Mouse (Mus musculus): Measurements from ENCODE around the gene Fam198a. TPM values are rescaled to one million over a fixed set of nuclear protein-coding genes. Genes with fewer than 3 reads are reported as not detected.
A peak's percentile ranks its signal among the peaks of the same experiment; 100 is the strongest.

The Fam198a gene
- 6.7 and 7.3 TPM in 2 replicates for polyA plus RNA-seq (2012; rRNA removed)

GRCm38 (mm10) chr9:121950418-121951113, at the start of gene Fam198a:
TSS of gene Fam198a (plus strand) at chr9:121950988.
- DNase-seq (ENCODE audit: low spot score) = peak; percentile 43

- DNase-seq (ENCODE audit: low spot score) = peak; percentile 18
Measured at GRCm38 (mm10) chr9:121901710-121902700, 48.8 kb upstream of the Fam198a start.

GRCm38 (mm10) chr9:121903476-121904305, 47.1 kb upstream of the Fam198a start:
- DNase-seq (ENCODE audit: low spot score) = peak; percentile 13

- DNase-seq (ENCODE audit: low spot score) = no peak
Measured at GRCm38 (mm10) chr9:121904319-121904718, 46.5 kb upstream of the Fam198a start.

DNA sequence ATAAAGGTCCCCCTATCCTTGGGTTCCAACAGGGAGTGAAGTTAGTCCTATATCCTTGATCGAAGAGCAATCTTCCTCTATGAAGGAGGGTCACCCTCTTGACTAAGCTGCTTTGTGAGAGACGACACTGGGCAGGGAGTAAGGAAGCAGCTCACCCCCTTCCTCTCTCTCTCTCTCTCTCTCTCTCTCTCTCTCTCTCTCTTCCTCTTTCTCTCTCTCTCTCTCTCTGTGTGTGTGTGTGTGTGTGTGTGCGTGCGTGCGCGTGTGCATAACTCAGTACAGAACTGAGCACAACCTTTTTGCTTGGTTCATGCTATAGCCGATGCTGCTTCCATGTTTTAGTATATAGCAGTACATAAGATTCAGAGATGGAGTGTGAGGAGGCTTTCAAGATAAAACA, 45.8 kb upstream of the Fam198a start:
- DNase-seq (ENCODE audit: low spot score) = peak; percentile 2

DNA sequence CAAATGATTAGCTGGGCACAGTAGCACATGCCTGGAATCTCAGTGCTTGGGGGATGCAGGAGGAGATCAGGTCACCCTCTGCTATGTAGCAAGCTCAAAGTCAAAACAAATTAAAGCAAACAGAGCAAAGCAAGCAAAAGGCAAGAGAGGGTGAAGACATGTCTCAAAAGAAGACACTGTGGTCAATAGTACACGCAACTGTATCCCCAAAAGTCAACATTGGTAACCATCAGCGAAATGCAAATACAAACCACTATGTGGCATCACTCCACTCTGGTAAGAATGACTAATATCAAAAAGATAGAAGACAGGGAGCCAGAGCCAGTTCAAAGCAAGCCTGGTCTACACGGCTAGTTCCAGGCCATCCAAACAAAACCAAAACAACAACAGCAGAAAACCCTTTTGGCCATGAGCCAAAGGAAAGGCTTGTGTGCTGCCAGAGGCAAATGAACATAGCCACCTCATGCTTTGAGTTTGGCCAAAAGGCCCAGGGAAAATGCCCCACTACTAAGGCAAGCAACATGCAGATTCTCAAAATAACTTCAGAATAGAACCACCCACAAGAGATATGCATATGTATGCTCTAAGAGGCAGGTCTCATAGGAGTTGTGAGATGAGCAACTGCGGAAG, 45.1 kb upstream of the Fam198a start:
- DNase-seq (ENCODE audit: low spot score) = peak; percentile 6

DNA sequence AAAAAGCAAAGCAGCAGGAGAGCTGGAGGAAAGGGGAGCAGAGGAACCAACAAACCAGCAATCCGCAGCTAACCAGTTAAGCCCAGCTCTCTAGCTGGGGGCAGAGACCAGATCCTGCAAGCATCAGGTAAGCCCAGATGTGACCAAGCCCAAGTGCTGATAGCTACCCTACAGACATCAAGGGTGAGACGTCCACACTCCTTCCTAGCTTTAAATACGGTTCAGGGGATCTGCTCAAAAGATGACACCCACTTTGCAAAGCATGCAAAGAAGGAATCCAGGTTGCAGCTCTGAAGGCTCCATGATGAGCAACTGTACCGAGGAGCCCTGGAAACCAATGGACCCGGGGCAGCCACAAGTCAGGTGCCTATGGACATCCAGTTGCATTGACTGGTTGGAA, 44.3 kb upstream of the Fam198a start:
- peak; percentile 3 for DNase-seq (ENCODE audit: low spot score)

GRCm38 (mm10) chr9:121907356-121908070, 43.3 kb upstream of the Fam198a start:
- DNase-seq (ENCODE audit: low spot score) = peak; percentile 11

DNA sequence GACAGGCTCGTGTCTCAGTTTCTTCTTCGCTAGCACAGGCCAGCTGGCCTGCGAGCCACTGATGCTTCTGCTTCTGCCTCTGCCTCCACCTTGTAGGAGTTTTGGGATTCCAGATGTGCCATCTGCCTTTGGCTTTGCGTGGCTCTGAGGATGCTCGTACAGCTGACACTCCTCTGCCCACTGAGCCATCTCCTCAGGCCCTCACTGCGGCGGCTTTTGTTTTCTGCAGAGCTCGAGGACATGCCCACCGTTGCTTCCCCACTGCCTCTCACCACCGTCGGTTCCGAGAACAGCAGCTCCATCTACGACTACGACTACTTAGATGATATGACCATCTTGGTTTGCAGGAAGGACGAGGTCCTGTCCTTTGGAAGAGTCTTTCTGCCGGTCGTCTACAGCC, 42.5 kb upstream of the Fam198a start:
- peak; percentile 7 for DNase-seq (ENCODE audit: low spot score)

GRCm38 (mm10) chr9:121909635-121910034, 41.2 kb upstream of the Fam198a start:
- DNase-seq (ENCODE audit: low spot score) = peak; percentile 9

DNA sequence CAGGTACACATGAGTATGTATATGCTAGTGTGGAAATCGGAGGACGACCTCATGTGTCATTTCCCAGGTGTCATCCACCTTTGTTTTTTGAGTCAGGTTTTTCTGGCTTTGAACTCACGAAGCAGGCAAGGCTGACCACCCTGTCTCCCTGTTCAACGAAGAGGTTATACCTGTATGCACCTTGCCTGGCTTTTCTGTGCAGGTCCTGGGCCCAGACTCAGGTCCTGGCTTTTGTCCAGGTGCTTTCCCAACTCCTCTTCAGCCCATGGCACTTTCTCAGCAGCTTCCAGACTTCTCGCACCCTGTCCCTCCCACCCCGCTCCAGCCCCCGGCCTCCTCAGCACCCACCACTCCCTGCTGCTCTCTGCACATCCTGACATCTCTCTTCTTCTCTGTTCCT, 39.6 kb upstream of the Fam198a start:
- DNase-seq (ENCODE audit: low spot score) = no peak

DNA sequence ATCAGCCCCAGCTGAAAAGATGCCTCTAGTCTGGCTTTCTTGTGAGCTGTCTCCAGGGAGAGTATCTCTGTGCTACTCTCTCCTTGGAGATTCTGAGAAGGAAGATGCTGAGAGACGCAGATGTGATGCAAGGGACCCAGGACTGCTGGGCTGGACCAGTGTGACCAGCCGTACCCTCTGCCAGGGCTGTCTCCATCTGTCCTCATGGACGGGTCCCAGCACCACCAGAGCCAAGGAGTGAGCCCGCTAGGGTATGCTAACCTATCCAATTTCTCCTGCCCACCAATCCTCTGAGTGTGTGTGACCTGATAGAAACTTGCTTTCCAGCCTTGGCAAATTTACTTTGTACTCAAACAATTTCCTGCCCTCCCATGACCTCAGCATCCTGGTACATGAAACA, 38.0 kb upstream of the Fam198a start:
- no peak for DNase-seq (ENCODE audit: low spot score)

GRCm38 (mm10) chr9:121914226-121914757, 36.5 kb upstream of the Fam198a start:
- no peak for DNase-seq (ENCODE audit: low spot score)

- no peak for DNase-seq (ENCODE audit: low spot score)
Measured at GRCm38 (mm10) chr9:121915056-121915455, 35.7 kb upstream of the Fam198a start.

DNA sequence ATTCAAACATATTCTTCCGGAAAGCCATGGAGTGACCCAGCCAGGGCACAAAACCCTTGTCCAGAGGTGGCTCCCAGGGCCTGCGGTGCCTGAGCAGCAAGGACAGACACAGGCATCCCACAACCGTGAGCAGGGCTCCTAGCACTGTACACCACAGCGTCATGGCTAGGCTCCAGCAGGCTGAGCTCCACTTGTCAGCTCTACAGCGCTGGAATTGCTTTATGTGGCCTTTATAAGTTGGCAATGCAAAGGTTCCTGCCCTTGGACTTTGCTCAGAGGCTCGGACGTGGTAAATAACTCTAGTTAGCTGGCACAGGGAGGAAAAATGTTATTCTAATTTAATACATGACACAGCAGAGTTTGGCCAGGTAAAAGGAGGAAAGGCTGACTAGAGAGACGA, 34.7 kb upstream of the Fam198a start, which contains the start of gene Cyp8b1:
Gene Cyp8b1 (minus strand): TSS at position 204 of the 400 bp plus-strand sequence.
- DNase-seq (ENCODE audit: low spot score) = no peak

DNA sequence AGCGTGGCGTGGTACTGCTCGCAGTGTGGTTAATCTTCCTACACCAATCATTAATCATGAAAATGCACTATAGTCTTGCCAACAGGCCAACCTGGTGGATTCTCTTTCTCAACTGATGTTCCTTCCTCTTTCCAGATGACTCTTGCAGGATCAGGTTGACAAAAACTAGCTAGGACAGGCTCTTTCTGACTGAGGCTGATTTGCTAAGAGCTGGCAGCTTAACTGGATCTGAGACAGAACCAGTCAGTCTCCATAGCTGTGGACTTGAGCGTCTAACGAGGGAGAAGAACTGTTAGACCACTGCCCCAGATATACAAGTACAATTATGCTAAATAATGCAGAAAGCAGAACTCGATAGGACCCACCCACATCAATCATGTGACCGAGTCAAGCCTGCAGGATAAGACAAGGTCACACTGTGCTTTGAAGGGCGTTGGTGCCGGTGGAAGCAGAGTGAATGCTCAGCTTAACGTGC, 31.7 kb upstream of the Fam198a start:
- DNase-seq (ENCODE audit: low spot score) = no peak

- no peak for DNase-seq (ENCODE audit: low spot score)
Measured at GRCm38 (mm10) chr9:121923443-121923842, 27.3 kb upstream of the Fam198a start.

DNA sequence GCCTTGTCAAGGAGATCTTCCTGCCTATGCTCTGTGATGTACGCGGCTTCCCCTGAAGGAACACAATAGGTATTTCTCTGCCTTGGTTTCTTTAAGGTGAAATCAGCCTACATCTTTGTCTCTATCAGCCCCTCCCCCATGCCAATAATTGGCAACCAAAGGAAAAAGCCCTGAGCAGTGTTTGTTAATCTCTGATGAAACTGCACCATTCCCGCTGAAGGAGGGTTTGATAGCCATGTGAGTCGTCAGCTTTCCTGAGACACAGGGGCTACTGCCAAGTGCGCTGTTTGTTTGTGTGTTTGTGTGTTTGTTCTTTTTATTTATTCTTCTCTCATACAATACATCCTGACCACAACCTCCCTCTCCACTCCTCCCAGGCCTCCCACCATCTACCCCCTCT, 26.9 kb upstream of the Fam198a start:
- no peak for DNase-seq (ENCODE audit: low spot score)

GRCm38 (mm10) chr9:121924901-121925560, 25.8 kb upstream of the Fam198a start:
- no peak for DNase-seq (ENCODE audit: low spot score)

- no peak for DNase-seq (ENCODE audit: low spot score)
Measured at GRCm38 (mm10) chr9:121925959-121926358, 24.8 kb upstream of the Fam198a start.
